Mouse (Mus musculus) right cerebral cortex, postnatal 25 days (tissue): ENCODE data around the gene Pcdh20.

Experiments
- DNase-seq: peaks from one replicate; pipeline ENCODE4 v3.0.0; 2022

The Pcdh20 gene

GRCm38 (mm10) chr14:88470495-88471434 is at the start of gene Pcdh20:
Gene Pcdh20, minus strand, starts transcription at chr14:88471396.
- peak; percentile 68 for DNase-seq

GRCm38 (mm10) chr14:88479909-88480308 is 8.7 kb upstream of the Pcdh20 start:
- no peak for DNase-seq

- DNase-seq = no peak
Observed at GRCm38 (mm10) chr14:88469956-88470355, 1.2 kb downstream of the Pcdh20 start.

DNA sequence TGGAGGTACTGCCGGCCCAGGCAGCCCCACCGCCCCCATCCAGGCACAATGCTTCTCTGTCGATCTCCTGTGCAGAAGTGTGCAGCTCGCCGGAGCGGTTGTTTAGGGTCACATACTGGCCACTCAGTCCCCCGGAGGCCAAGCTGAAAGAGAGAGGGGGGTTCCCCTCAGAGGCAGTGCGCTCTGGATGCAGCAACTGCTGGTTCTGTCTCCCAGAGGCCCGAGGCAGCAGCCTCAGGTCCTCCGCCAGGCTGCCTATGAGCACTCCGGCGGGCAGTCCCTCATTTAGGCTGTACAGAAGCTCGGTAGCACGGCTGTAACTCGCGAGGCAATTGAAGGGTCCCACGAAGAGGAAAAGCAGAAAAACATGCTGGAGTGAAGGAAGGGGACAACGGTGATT is 1.8 kb downstream of the Pcdh20 start:
- DNase-seq = peak; percentile 36

GRCm38 (mm10) chr14:88466416-88466815 is 4.8 kb downstream of the Pcdh20 start:
- DNase-seq = no peak

DNA sequence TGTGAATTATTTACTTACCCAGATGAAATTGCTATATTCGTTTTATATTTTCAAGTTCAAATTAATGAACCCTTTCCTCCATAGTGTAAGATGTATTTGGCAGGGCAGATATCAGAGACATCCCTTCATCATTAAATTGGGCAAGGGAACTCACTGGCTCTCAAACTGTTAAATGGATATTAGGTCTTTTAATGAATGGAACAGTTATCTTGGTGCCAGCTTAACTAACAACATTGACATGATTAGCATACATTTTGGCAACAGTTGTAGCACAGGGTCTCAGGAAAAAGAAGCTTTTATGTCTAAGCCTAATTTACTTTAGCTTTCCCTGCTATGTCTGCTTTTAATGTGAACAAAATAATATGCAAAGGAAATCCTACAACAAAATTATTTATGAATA is 6.8 kb downstream of the Pcdh20 start:
- DNase-seq = no peak

DNA sequence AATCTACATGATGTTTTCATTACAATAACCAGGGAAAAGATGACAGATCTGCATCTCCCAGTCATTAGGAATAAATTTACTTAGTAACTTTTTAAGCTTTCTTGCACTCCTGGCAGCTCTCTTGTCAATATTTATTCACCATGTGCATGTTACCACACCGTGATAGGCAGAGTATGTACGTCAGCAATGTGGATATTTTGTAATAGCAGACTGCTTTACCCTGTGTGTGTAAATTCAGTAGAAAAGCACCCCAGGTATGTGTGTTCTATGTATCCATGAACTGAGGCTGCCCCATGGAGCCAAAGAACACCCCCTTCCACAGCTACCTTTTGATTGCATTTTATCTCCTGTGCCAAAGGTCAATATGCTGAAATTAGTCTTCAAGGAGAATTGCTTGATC is 7.8 kb downstream of the Pcdh20 start:
- no peak for DNase-seq

GRCm38 (mm10) chr14:88462944-88463343 is 8.3 kb downstream of the Pcdh20 start:
- DNase-seq = no peak

- DNase-seq = no peak
Observed at GRCm38 (mm10) chr14:88460705-88461104, 10.5 kb downstream of the Pcdh20 start.

- no peak for DNase-seq
Observed at GRCm38 (mm10) chr14:88443304-88443703, 27.9 kb downstream of the Pcdh20 start.

DNA sequence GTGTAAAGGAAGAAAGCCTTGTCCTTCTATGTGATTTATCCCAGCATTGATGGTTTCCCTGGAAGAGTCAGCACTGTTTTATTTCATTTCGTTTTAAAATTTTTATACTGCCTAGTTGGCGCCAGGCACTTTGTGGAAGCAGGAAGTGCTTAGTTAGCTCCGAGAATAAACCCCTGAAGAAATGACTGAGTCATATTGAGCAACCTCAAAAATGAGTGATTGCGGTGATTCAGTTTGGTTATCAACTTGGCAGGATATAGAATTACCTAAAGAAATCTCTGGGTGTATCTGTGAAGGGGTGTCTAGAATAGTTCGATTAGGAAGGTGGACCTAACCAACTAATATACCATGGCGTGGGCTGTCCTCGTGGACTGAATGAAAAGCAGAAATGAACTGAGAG is 41.8 kb downstream of the Pcdh20 start:
- DNase-seq = no peak

DNA sequence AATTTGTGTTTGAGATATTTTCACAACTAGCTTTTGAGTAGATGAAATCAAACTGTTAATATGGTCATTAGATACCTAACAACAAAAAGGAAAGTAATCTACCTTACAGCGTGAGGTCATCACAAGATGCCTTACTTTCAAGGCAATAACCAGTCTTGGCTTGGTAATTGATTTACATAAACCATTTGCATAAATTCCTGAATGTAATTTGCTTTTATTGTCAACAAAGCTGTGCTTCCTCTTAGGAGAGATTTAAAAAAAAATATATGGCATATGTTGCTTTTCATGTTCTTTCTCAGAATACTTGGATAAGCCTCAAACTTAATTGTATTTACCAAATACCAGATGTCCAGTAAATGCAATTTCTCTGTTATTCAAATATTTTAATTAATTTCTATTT is 43.8 kb downstream of the Pcdh20 start:
- no peak for DNase-seq
